Mouse (Mus musculus): ENCODE measurements around the gene Insc. TPM values are rescaled to one million over a fixed set of nuclear protein-coding genes. Genes with fewer than 3 reads are reported as not detected.

The Insc gene
- polyA plus RNA-seq (2014; fragmentation: Illumina TruSeq; extraction: RNeasy Lipid Tissue Mini Kit (QIAGEN cat#74804); ENCODE audit: low replicate concordance), result 1.5 TPM

GRCm38 (mm10) chr7:114743022-114743780, at the start of gene Insc:
Gene Insc, plus strand, starts transcription at chr7:114743694.

GRCm38 (mm10) chr7:114718300-114718699, 25.2 kb upstream of the Insc start, which contains the start of gene Calcb:
Gene Calcb, plus strand, starts transcription at chr7:114718643.

Other genes starting within 250 kb of the Insc start
- gene Cyp2r1, start 180.7 kb upstream of the Insc start, polyA plus RNA-seq (2014; fragmentation: Illumina TruSeq; extraction: RNeasy Lipid Tissue Mini Kit (QIAGEN cat#74804); ENCODE audit: low replicate concordance), result 13.7 TPM
- gene Calca, start 107.3 kb upstream of the Insc start, polyA plus RNA-seq (2014; fragmentation: Illumina TruSeq; extraction: RNeasy Lipid Tissue Mini Kit (QIAGEN cat#74804); ENCODE audit: low replicate concordance), result not detected
- gene Calcb, start 25.1 kb upstream of the Insc start, polyA plus RNA-seq (2014; fragmentation: Illumina TruSeq; extraction: RNeasy Lipid Tissue Mini Kit (QIAGEN cat#74804); ENCODE audit: low replicate concordance), result 1.1 TPM

All from small intestine, adult 10 weeks (tissue).